Mouse (Mus musculus) C2C12 (cell line): ENCODE results near the gene Mphosph6.

Experiments
- CTCF ChIP-seq: IDR thresholded peaks from one replicate; pipeline ENCODE4 v1.5.1; 2011; ENCODE audit not compliant: control insufficient read depth, insufficient read depth, insufficient read length
- USF1 ChIP-seq: IDR thresholded peaks from one replicate; pipeline ENCODE4 v1.6.1; 2011; ENCODE audit warnings: low read depth, mild to moderate bottlenecking, control low read depth, moderate library complexity

GRCm38 (mm10) chr8:117810676-117811075, 8.9 kb upstream of the Mphosph6 start:
- TF ChIP-seq CTCF (no peak), USF1 (no peak)
